Mouse (Mus musculus): ENCODE measurements at regions not wholly inside any gene's neighbourhood (a gene's known extent, or its start where the extent isn't known, plus 50 kb on each side); places are given as distances from the start of the nearest gene placed in this dataset.
"Not testable (repeated sequence)": the region's sequence is repeated elsewhere in the genome, so short reads cannot be mapped to it uniquely, and the experiment has no call there.

GRCm38 (mm10) chr14:102181269-102181668 is 451.5 kb downstream of the Lmo7 start:
- DNase-seq (ENCODE audit: low spot score in 2 of 2), result no peak

GRCm38 (mm10) chr14:102171775-102172174 is 442.0 kb downstream of the Lmo7 start:
- no peak for DNase-seq (ENCODE audit: low spot score in 2 of 2)

- DNase-seq (ENCODE audit: low spot score in 2 of 2), result no peak
Measured at GRCm38 (mm10) chr14:102161291-102162284, 431.8 kb downstream of the Lmo7 start.

GRCm38 (mm10) chr14:102150410-102150809 is 420.7 kb downstream of the Lmo7 start:
- DNase-seq (ENCODE audit: low spot score in 2 of 2), result not testable (repeated sequence)

GRCm38 (mm10) chr14:102142720-102143119 is 413.0 kb downstream of the Lmo7 start:
- no peak for DNase-seq (ENCODE audit: low spot score in 2 of 2)

GRCm38 (mm10) chr14:102138936-102139335 is 409.2 kb downstream of the Lmo7 start:
- DNase-seq (ENCODE audit: low spot score in 2 of 2), result no peak

GRCm38 (mm10) chr14:102118166-102118565 is 388.4 kb downstream of the Lmo7 start:
- no peak for DNase-seq (ENCODE audit: low spot score in 2 of 2)

GRCm38 (mm10) chr14:102106165-102106564 is 376.4 kb downstream of the Lmo7 start:
- no peak for DNase-seq (ENCODE audit: low spot score in 2 of 2)

- DNase-seq (ENCODE audit: low spot score in 2 of 2), result no peak
Measured at GRCm38 (mm10) chr14:102094105-102094504, 364.3 kb downstream of the Lmo7 start.

GRCm38 (mm10) chr14:102092557-102092956 is 362.8 kb downstream of the Lmo7 start:
- DNase-seq (ENCODE audit: low spot score in 2 of 2), result no peak

GRCm38 (mm10) chr14:102048932-102049331 is 319.2 kb downstream of the Lmo7 start:
- DNase-seq (ENCODE audit: low spot score in 2 of 2), result no peak

- DNase-seq (ENCODE audit: low spot score in 2 of 2), result no peak
Measured at GRCm38 (mm10) chr14:102048485-102048884, 318.7 kb downstream of the Lmo7 start.

- DNase-seq (ENCODE audit: low spot score in 2 of 2), result no peak
Measured at GRCm38 (mm10) chr14:102038145-102038544, 308.4 kb downstream of the Lmo7 start.

- DNase-seq (ENCODE audit: low spot score in 2 of 2), result no peak
Measured at GRCm38 (mm10) chr14:102037487-102037886, 307.7 kb downstream of the Lmo7 start.

- DNase-seq (ENCODE audit: low spot score in 2 of 2), result no peak
Measured at GRCm38 (mm10) chr14:102031047-102031903, 301.5 kb downstream of the Lmo7 start.

GRCm38 (mm10) chr14:102024646-102025045 is 294.9 kb downstream of the Lmo7 start:
- no peak for DNase-seq (ENCODE audit: low spot score in 2 of 2)

- DNase-seq (ENCODE audit: low spot score in 2 of 2), result no peak
Measured at GRCm38 (mm10) chr14:102020161-102020605, 290.4 kb downstream of the Lmo7 start.

GRCm38 (mm10) chr14:102019320-102019719 is 289.6 kb downstream of the Lmo7 start:
- no peak for DNase-seq (ENCODE audit: low spot score in 2 of 2)

- no peak for DNase-seq (ENCODE audit: low spot score in 2 of 2)
Measured at GRCm38 (mm10) chr14:102016572-102016971, 286.8 kb downstream of the Lmo7 start.

GRCm38 (mm10) chr14:102014976-102015603 is 285.3 kb downstream of the Lmo7 start:
- no peak for DNase-seq (ENCODE audit: low spot score in 2 of 2)

GRCm38 (mm10) chr14:102013238-102013637 is 283.5 kb downstream of the Lmo7 start:
- no peak for DNase-seq (ENCODE audit: low spot score in 2 of 2)

GRCm38 (mm10) chr14:101997535-101997934 is 267.8 kb downstream of the Lmo7 start:
- no peak for DNase-seq (ENCODE audit: low spot score in 2 of 2)

All from urinary bladder, adult 18-20 months (tissue).